Mouse (Mus musculus): Measurements from ENCODE around the gene Tm4sf20. TPM values are rescaled to one million over a fixed set of nuclear protein-coding genes. Genes with fewer than 3 reads are reported as not detected.

Tm4sf20 gene
- polyA plus RNA-seq, 1 experiment from 2014 or later = 0.11 TPM

DNA sequence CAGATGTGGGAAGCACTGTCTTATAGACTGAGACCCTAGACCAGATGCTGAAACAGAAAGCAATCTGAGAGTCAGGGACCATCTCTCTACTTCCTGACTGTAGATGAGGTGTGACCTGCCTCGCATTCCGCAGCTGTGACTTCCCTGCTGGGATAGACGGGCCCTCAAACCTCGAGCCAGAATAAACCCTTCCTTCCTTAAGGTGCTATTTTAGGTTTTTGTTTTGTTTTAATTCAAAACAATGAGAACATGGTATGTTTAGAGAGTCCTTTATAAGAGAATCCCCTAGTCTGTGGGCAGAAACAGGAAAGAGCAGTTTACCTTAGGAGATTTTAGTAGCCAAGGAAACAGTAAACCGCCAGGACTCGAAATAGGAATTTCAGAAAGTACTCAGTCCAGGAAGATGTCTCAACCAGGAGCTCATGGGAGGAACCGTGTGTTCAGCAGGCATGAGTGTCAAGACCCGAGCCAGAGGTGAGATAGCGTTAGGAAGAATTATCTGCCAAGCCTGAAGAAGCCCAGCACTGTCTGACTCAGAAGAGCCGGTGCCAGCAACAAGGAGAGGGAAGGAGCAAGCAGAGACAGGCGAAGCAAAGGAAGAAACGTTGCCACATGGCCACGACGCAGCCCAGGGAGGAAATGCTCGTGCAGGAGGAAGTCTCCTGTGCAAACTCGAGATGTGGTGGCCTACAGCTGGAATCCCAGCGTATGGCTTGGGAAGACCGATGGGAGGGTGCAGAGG, 27.6 kb upstream of the Tm4sf20 start:
- 86% methylated on average over 18 of the region's 18 CpGs for WGBS
- no peak overlapping the region for H3K27ac ChIP-seq

DNA sequence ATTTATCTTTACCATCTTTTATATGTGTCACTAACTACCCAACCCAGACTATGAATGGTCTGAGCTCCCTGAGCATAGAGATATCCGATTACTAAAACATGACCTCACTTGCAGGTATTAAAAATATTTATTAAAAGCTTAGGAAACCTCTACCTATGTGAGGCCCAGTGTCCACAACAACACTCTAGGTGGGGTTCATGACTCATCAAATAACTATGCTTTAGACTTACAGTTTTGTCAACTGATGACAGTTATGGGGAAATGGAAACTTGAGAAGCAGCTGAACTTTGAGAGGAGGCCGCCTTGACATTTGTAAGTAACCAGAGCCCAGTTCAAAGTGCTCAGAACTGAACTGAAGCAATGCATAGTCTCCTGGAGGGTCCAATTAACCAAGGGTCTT, 26.9 kb upstream of the Tm4sf20 start:
- Histone ChIP-seq H3K4me3 (replicated peaks) (no peak overlapping the region), H3K9ac (replicated peaks) (no peak overlapping the region), H3K27me3 (no peaks in the 10 kb centered on the region), H3K36me3 (no peaks in the 10 kb centered on the region), H3K4me2 (replicated peaks) (no peak overlapping the region), H3K27ac (no peak overlapping the region), H3K9me3 (no peaks in the 10 kb centered on the region), H3K4me1 (replicated peaks) (0 out of 2 replicates have a peak, but pooled peaks cover 4% of the 10 kb centered on the region)
- 87% methylated on average over 2 of the region's 2 CpGs for WGBS
- ATAC-seq = no peak

More for the DNA sequence above, 27.6 kb upstream of the Tm4sf20 start:
- H3K4me2 ChIP-seq (replicated peaks) = no peak overlapping the region
- no peaks in the 10 kb centered on the region for H3K9me3 ChIP-seq
- no peak for ATAC-seq
- no peak overlapping the region for H3K4me3 ChIP-seq (replicated peaks)
- H3K4me1 ChIP-seq (replicated peaks) = 0 out of 2 replicates have a peak, but pooled peaks cover 3% of the 10 kb centered on the region
- no peaks in the 10 kb centered on the region for H3K27me3 ChIP-seq
- H3K9ac ChIP-seq (replicated peaks) = no peak overlapping the region
- H3K36me3 ChIP-seq = no peaks in the 10 kb centered on the region

DNA sequence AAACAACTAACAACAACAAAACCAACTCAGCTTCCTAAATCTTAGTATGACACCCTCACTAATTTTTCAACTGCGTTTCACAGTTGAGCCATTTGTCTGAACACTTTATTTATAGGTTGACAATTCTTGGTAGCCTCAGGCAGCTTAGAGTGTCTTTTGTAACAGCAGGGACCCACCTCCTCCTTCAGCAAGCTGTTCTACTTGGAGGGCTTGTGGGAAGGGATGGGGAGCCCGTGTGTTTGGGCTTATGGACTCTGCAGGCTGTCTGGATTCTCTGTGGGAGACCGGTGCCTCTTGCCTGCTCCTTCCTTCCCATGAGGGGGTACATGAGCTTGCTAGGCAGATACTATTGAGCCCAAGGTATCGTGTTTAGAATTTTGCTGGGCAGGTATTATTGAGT, 25.7 kb upstream of the Tm4sf20 start:
- Histone ChIP-seq H3K9me3 (no peaks in the 10 kb centered on the region), H3K27me3 (no peaks in the 10 kb centered on the region), H3K9ac (replicated peaks) (no peak overlapping the region), H3K4me1 (replicated peaks) (0 out of 2 replicates have a peak, but pooled peaks cover 4% of the 10 kb centered on the region), H3K4me3 (replicated peaks) (no peak overlapping the region), H3K4me2 (replicated peaks) (no peak overlapping the region), H3K27ac (no peak overlapping the region), H3K36me3 (no peaks in the 10 kb centered on the region)
- no peak for ATAC-seq
- WGBS = 66% methylated on average over 4 of the region's 4 CpGs

DNA sequence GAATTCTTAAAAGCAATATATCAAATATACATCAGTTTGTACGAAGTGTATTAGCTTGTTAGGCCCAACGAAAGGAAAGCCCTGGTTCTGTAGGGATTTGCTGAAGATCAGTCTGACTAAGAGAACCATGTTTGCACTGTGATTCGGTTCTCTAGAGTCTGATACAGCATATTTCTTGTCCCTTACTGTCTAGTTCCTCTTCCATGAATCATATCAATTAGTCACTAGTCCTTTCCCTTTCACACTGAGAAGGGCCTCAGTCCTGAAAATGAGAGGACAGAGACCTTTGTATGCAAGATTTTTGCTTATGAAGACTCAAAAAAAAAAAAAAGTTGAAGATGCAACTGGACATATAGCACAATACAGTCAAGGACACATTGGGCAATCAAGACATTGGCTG, 24.8 kb upstream of the Tm4sf20 start:
- Histone ChIP-seq H3K4me2 (replicated peaks) (no peak overlapping the region), H3K27me3 (no peaks in the 10 kb centered on the region), H3K4me1 (replicated peaks) (0 out of 2 replicates have a peak, but pooled peaks cover 4% of the 10 kb centered on the region), H3K4me3 (replicated peaks) (no peak overlapping the region), H3K27ac (no peak overlapping the region), H3K9me3 (no peaks in the 10 kb centered on the region), H3K36me3 (no peaks in the 10 kb centered on the region), H3K9ac (replicated peaks) (no peak overlapping the region)
- WGBS = 90% methylated on average over 3 of the region's 3 CpGs
- ATAC-seq = no peak

DNA sequence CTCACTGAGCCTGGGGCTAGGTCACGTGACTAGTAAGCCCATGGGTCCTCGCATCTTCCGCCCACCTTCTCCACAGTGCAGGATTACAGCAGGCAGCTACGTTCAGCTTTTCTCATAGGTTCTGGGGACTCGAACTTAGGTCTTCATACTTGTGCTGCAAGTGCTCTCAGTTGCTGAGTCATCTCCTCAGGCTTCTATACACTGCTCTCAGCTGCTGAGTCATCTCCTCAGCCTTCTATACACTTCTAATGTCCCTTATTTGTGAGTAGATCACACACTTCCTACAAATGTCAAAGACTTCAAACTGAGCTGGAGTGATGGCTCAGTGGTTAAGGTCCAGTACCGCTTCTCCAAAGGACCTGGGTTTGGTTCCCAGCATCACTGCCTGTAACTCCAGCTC, 24.0 kb upstream of the Tm4sf20 start:
- Histone ChIP-seq H3K9me3 (no peaks in the 10 kb centered on the region), H3K4me1 (replicated peaks) (peaks cover 7% of the 10 kb centered on the region; the same call in 1 of the 2 replicates), H3K27ac (no peak overlapping the region), H3K4me2 (replicated peaks) (no peak overlapping the region), H3K36me3 (no peaks in the 10 kb centered on the region), H3K27me3 (no peaks in the 10 kb centered on the region), H3K4me3 (replicated peaks) (no peak overlapping the region), H3K9ac (replicated peaks) (no peak overlapping the region)
- ATAC-seq = no peak
- 90% methylated on average over 6 of the region's 6 CpGs for WGBS

DNA sequence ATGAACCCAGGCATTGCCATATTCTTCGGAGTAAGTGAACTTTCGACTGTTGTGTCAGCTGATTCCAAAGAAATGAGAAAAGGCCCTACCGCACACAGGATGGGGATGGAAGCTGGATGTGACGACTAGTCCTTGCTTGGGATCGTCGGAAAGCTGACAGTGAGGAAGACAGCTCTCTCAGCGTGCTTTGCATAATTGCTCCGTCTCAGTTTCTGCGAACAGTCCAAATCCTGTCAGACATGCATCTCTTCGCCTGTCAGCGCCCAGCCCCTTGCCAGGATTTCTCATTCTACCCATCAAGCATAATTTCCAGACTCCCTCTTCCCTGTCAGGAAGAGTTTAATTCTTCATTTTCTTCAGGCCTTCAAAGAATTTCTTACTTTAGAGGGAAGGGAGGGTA, 22.8 kb upstream of the Tm4sf20 start:
- peak; percentile 63 for ATAC-seq
- no peaks in the 10 kb centered on the region for H3K27me3 ChIP-seq
- H3K4me3 ChIP-seq (replicated peaks) = no peak overlapping the region
- 60% methylated on average over 11 of the region's 11 CpGs for WGBS
- no peak overlapping the region for H3K27ac ChIP-seq
- no peaks in the 10 kb centered on the region for H3K36me3 ChIP-seq
- H3K4me2 ChIP-seq (replicated peaks) = peak overlapping the region; percentile 30; the same call in 1 of the 2 replicates
- peaks cover 7% of the 10 kb centered on the region; the same call in 1 of the 2 replicates for H3K4me1 ChIP-seq (replicated peaks)
- no peak overlapping the region for H3K9ac ChIP-seq (replicated peaks)
- no peaks in the 10 kb centered on the region for H3K9me3 ChIP-seq

DNA sequence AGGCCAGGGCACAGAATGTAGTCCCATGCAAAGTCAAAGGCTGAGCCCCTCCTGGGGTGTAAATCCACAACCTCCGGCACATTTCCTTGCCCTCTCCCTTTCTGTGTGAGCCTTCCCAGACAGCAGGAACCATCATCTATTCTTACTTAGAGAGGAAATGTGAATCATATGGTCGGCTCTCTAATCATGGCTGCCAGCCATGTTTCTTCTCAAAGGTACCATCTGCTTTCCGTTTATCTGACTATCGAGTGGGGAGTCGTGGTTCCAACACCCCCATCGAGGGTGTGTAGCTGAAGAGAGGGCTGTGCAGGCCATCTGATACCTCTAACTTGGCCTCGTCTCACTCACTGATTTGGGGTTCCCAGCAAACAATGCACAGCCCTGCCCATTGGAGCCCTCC, 19.8 kb upstream of the Tm4sf20 start:
- H3K27me3 ChIP-seq = no peaks in the 10 kb centered on the region
- no peak overlapping the region for H3K9ac ChIP-seq (replicated peaks)
- H3K36me3 ChIP-seq = no peaks in the 10 kb centered on the region
- H3K4me3 ChIP-seq (replicated peaks) = no peak overlapping the region
- WGBS = 76% methylated on average over 7 of the region's 7 CpGs
- H3K4me2 ChIP-seq (replicated peaks) = no peak overlapping the region
- H3K4me1 ChIP-seq (replicated peaks) = peaks cover 7% of the 10 kb centered on the region; the same call in 1 of the 2 replicates
- ATAC-seq = no peak
- no peaks in the 10 kb centered on the region for H3K9me3 ChIP-seq
- H3K27ac ChIP-seq = no peak overlapping the region

DNA sequence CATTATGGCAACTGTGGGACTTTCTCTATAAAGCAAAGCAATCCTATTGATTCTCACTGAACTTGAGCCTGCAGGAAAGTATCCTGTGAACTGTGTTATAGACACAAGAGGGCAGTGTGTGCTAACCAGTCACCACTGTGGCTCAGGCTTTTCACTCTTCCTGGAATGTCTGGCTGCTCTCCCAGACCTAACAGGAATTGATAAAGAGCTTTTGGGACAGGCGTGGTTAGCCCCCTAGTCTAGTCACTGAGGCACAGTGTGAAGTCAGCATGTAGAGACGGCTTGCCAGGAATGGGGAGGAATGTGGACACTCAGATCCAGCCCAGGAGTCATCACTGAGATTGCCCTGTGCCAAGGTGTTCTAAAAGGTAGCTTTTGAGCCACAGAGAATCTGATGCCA, 19.2 kb upstream of the Tm4sf20 start:
- no peaks in the 10 kb centered on the region for H3K27me3 ChIP-seq
- H3K9ac ChIP-seq (replicated peaks) = no peak overlapping the region
- H3K4me1 ChIP-seq (replicated peaks) = peaks cover 7% of the 10 kb centered on the region; the same call in 1 of the 2 replicates
- H3K9me3 ChIP-seq = no peaks in the 10 kb centered on the region
- H3K27ac ChIP-seq = no peak overlapping the region
- no peak overlapping the region for H3K4me2 ChIP-seq (replicated peaks)
- 6% methylated on average over 2 of the region's 2 CpGs for WGBS
- peak; percentile 85 for ATAC-seq
- no peak overlapping the region for H3K4me3 ChIP-seq (replicated peaks)
- no peaks in the 10 kb centered on the region for H3K36me3 ChIP-seq

DNA sequence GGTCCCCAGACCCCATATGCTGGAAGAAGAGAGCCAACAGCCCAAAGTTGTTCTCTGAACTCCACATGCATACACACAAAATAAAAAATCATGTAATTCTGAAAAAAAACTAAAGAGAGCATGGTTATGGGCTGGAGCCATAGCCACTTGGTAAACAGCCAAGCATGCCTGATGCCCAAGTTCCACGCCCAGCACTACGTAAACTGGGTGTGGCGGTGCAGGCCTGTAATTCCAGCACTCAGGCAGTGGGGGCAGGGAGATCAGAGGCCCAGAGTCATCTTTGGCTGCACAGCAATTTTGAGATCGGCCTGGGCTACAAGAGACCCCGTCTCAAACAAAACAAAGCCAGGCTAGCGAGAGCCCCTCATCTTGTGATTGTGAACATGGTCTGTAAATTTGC, 17.3 kb upstream of the Tm4sf20 start:
- H3K4me1 ChIP-seq (replicated peaks) = peaks cover 3% of the 10 kb centered on the region; the same call in 1 of the 2 replicates
- WGBS = 81% methylated on average over 6 of the region's 6 CpGs
- no peak overlapping the region for H3K9ac ChIP-seq (replicated peaks)
- H3K4me3 ChIP-seq (replicated peaks) = no peak overlapping the region
- no peaks in the 10 kb centered on the region for H3K9me3 ChIP-seq
- ATAC-seq = no peak
- H3K27me3 ChIP-seq = no peaks in the 10 kb centered on the region
- no peak overlapping the region for H3K27ac ChIP-seq
- no peaks in the 10 kb centered on the region for H3K36me3 ChIP-seq
- H3K4me2 ChIP-seq (replicated peaks) = no peak overlapping the region

DNA sequence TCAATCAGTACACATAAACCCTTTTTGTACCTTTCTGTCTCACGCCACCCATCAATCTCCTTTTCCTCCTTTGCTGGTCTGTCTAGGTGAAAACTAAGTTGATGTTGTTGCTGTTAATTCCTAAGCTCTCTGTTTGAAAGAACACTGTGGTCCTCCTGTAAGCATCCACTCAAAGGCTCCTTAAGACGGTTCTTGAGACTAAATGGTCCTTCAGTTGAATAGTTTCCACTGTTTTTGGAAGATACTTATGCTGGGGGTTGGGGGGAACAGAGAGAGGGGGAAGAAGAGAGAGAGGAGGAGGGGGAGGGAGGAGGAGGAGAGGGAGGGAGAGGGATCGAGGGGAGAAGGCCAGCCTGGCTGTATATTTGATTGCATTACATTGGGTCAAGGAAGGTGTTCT, 15.3 kb upstream of the Tm4sf20 start:
- WGBS = 72% methylated on average over 3 of the region's 3 CpGs
- Histone ChIP-seq H3K27me3 (no peaks in the 10 kb centered on the region), H3K4me3 (replicated peaks) (no peak overlapping the region), H3K36me3 (no peaks in the 10 kb centered on the region), H3K4me2 (replicated peaks) (no peak overlapping the region), H3K27ac (no peak overlapping the region), H3K9ac (replicated peaks) (no peak overlapping the region), H3K9me3 (no peaks in the 10 kb centered on the region), H3K4me1 (replicated peaks) (peaks cover 3% of the 10 kb centered on the region; the same call in 1 of the 2 replicates)
- no peak for ATAC-seq

DNA sequence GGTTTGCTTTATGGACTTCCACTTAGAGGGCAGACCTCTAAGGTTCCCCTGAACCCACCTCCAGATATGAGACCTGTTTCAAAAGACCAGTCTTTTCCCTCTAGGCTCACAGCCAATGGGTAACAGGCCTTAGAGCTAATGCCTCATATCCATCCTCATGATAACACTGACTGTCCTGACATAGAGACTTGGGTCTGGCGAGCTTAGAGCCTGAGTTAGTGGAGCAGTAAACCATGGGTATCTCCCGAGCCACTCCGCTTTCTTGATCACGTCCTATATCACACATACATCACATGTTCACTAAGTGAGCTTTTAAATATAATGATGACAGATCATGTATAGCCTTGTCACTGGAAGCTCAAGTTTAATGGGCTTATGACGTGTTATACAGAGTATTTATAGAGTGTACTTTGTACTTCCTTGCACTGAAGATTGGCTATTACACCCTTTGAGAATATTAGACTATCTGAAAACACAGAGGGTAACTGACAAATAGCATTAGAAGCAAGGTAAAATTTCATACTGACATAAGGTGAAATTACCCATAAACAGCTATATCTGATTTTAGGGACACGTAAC, 11.2 kb upstream of the Tm4sf20 start:
- Histone ChIP-seq H3K36me3 (no peaks in the 10 kb centered on the region), H3K9me3 (no peaks in the 10 kb centered on the region), H3K4me1 (replicated peaks) (no peaks in the 10 kb centered on the region), H3K9ac (replicated peaks) (no peak overlapping the region), H3K4me3 (replicated peaks) (no peak overlapping the region), H3K27me3 (no peaks in the 10 kb centered on the region), H3K27ac (no peak overlapping the region), H3K4me2 (replicated peaks) (no peak overlapping the region)
- WGBS = 88% methylated on average over 6 of the region's 6 CpGs
- ATAC-seq = no peak

DNA sequence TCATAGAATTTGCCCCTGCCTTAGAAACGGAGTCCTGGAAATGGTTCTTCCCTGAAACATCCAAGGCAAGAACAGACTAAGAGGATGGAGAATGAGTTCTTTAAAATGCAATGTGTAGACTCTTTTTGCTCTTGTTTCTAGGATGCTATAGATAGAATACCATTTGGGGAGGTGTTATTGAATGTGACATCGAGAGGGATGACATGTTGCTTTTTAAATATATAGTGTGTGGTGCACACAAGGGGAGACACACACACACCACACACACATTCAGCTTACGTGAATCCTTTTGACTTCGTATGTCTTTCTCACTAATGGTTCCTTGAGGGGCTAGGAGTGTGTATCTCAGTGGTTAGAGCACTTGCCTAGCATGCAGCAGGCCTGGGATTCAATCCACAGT, 7.0 kb upstream of the Tm4sf20 start:
- no peak overlapping the region for H3K9ac ChIP-seq (replicated peaks)
- no peaks in the 10 kb centered on the region for H3K36me3 ChIP-seq
- H3K4me2 ChIP-seq (replicated peaks) = no peak overlapping the region
- no peak overlapping the region for H3K27ac ChIP-seq
- no peak overlapping the region for H3K4me3 ChIP-seq (replicated peaks)
- no peaks in the 10 kb centered on the region for H3K27me3 ChIP-seq
- no peak for ATAC-seq
- WGBS = 95% methylated on average over 4 of the region's 4 CpGs
- H3K4me1 ChIP-seq (replicated peaks) = no peaks in the 10 kb centered on the region
- H3K9me3 ChIP-seq = no peaks in the 10 kb centered on the region
